Mouse (Mus musculus) yolk sac, embryonic 10.5 days (tissue): ENCODE measurements at regions not wholly inside any gene's neighbourhood (a gene's known extent, or its start where the extent isn't known, plus 50 kb on each side); places are given as distances from the start of the nearest gene placed in this dataset.

Experiments used
- DNase-seq: peaks from one replicate; pipeline ENCODE4 v3.0.0-alpha.2; 2017; ENCODE audit warnings: low spot score

GRCm38 (mm10) chr11:38224300-38224699 lies 988.5 kb upstream of the Tenm2 start:
- DNase-seq = no peak

DNA sequence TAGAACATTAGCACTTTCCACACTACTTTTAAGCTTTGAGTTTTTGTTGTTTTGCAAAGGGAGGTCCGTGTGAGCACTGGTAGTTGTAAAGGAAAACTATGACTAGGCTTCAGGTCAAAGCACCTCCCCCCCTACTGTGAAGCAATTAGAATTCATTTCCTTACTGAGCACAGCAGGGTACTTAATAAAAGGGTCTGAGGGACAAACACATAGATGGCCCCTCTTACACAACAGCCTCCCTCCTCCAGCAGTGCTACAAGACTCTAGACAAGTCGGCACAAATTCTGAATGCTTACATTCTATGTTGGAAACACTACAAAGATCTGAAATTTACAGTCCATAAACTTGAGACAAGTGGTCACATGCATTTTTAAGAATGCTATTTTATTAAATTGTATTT lies 967.6 kb upstream of the Tenm2 start:
- no peak for DNase-seq

DNA sequence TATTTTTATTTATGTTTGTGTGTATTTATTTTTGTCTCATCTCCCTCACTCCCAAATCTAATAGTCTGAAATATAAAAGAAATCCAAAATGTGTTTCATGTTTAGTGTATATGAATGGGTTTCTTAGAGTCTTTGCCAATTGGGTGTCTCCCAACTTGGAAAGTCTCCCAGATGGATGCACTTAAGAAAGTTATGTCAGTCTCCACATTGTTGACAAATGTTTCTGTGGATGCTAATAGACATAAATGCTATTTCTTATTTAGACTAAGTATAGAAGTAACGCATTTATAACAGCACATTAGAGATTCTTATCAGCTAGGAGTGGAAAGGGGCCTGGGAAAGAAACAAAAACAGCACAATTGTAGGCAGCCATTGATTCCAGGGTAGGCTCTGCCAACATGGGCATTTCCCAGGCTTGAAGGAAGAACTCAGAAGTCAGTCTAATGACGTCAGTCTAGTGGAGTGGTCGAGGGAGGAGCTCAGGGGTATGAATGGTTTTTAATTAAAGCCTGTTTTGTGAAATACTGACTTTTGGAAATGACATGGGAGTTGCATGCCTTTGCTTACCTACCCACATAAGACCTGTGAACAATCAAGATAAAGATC lies 965.5 kb upstream of the Tenm2 start:
- DNase-seq = no peak

GRCm38 (mm10) chr11:38193719-38194118 lies 958.0 kb upstream of the Tenm2 start:
- no peak for DNase-seq

GRCm38 (mm10) chr11:38191895-38192547 lies 956.3 kb upstream of the Tenm2 start:
- DNase-seq = no peak

DNA sequence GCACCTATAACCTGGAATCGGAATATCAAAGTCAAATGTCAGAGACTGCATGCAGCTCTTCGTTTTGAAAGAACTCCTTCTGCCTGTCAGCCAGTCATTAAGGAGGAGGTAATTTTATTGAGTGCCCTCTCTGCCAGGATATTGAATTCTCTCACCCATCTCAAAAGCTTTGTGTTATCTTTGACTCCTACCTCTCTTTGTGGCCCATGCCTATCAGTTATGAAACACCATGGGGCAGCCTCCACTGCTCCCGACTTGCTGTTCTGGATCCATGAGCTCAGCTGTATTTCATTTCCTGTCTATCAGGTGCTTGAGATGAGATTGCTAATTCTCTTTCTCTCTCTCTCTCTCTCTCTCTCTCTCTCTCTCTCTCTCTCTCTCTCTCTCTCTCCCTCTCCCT lies 955.7 kb upstream of the Tenm2 start:
- no peak for DNase-seq

DNA sequence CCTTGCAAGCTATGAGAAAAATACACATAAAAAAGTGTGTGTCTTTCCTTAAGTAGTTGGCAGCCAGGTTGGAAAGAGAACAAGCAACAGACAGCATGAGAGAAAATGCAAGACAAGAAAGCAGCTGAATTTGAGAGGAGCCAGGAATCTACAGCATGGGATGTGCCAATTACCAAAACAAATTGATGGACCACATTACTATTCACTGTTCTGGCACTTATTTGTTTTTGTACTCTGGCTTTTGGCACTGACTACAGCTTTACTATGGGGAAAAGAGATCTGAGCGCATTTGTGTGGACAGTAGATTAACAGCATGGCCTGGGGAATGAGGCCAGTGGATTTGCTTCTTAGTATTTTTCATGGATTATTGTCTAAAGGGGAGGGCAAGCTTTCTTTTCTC lies 935.0 kb upstream of the Tenm2 start:
- DNase-seq = no peak

GRCm38 (mm10) chr11:38158310-38158709 lies 922.5 kb upstream of the Tenm2 start:
- DNase-seq = no peak

GRCm38 (mm10) chr11:38156944-38157343 lies 921.2 kb upstream of the Tenm2 start:
- no peak for DNase-seq

- no peak for DNase-seq
Observed at GRCm38 (mm10) chr11:38155706-38156105, 919.9 kb upstream of the Tenm2 start.

DNA sequence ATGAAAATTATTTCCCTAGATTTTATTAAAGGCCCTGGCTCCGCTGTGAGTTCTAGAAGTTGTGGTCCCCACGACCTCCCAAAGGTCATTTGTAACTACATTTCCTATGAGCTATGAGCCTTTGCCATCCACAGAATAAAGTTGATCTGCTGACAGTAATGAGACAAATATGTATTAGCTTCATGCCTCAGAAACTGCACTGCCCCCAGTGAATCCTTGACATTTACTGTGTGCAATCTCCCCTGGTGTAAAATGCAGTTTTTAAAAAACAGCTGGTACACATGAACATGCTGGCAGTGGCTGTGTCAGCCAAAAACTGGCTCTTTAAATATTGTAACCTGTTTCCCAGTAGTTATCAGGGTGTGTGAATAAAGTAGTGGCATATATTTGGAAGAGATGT lies 907.7 kb upstream of the Tenm2 start:
- no peak for DNase-seq

DNA sequence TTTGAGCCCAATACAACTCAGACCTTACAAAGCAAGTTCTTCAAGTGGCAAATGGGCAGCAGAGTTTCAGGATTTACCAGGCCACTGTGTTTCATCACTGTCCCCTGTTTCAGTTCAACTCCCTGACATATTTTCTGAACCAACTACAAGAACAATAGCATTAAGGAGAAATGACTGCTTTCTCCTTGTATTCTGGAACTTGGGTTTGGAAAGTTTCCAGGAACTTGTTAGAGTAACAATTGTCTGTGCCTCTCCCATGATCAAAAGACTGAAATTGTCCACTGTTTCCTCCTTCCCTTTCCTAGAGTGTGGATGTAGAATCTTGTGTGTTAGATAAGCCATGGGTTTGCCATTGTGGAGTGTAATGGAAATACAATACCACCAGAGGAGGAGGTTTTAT lies 893.1 kb upstream of the Tenm2 start:
- no peak for DNase-seq

GRCm38 (mm10) chr11:38123789-38124330 lies 888.1 kb upstream of the Tenm2 start:
- DNase-seq = no peak

DNA sequence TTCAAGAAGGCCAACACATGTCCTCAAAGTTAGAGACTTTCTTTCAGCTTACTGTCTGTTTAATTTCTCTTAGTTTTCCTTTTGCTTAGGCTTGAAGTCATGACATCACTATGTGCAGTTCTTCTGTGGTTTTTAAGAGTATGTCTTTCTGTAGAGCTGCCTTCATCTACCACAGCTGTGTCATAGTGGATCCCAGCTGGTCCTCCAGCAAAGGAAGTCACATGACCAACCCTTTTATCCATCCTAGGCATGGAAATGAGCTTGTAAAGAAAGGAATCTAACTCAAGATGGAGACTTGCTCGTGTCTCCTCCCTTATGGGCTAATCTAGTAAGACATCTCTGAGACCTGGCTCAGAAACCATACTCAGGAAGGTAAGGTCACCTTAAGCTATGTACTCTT lies 886.7 kb upstream of the Tenm2 start:
- no peak for DNase-seq

DNA sequence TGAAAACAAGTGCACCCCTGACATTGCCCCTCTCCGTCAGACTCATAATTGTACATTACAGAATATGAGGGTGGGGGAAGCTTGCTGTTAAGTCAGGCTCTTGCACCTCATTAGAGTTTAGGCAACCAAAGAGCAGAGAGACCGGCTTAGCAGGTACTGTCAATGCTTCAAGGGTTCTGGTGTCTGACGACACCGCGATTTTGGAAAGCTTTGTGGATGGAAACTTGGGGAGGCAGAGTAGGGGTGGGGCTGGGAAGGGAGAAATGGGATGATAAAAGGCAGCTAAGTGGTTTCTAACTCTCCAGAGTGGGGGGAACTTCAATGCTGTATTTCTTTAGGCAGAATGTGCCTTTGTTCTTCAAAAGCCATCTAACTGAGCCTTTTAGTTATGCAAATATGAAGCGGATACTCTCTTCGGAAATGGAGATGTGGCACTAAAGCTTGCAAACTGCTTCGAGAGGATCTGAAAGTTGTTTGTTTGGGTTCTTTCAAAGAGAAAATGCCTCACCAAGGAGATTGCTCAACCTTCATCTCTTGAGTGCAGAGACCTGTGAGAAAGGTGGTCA lies 885.4 kb upstream of the Tenm2 start:
- DNase-seq = no peak

DNA sequence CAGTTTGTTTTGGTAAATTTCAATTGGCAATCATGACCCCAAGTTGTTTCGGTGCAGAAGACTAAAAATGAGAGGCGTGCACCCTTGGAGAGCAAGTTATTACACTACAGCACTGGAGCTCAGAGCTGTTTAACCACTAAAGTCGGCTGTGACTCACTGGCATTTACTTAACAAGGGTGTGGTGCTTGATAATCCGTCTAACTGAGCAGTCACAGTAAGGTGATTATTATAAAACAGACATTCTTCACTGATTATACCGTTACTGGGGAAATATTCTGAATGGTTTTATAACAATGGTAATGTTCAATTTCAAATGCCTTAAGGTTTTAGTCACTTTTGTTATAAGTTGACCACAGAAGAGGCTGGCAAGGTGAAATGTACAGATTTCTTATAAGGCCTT lies 882.0 kb upstream of the Tenm2 start:
- DNase-seq = no peak

DNA sequence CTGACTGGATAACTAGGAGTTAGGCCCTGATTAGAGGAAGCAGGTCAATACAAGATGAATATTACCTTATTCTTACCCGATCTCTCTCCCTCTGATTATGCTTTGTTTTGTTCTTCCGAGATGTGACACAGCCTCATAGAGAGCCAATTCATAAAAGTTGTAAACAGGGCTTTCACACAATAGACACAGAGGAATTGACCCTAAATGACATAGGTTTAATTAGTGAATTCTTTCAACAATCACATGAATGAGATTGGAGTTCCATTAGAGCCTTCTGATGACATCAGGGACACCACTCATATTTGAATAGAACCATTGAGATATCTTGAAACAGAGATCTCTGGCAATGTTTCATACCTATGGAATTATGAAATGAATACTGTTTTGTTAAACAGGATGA lies 856.4 kb upstream of the Tenm2 start:
- DNase-seq = no peak

GRCm38 (mm10) chr11:38075171-38075732 lies 839.5 kb upstream of the Tenm2 start:
- no peak for DNase-seq

DNA sequence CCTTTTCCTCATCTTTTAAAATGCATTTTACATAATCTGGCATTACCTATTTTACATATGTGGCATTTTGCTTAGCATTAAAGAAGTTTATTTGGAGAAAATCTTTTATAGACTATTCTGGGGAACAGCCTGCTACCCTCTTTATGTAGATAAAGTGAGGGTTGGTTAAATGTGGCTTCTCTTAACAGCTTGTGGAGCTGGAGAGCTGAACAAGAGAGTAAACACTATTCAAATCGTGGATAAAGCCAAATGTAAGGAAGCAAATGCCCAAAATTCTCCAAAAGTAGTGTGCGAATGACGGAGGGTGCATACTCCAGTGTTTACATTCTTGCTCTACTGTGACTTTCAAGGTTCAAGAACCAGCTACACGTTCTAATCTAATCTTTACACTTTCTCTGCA lies 833.9 kb upstream of the Tenm2 start:
- DNase-seq = no peak

DNA sequence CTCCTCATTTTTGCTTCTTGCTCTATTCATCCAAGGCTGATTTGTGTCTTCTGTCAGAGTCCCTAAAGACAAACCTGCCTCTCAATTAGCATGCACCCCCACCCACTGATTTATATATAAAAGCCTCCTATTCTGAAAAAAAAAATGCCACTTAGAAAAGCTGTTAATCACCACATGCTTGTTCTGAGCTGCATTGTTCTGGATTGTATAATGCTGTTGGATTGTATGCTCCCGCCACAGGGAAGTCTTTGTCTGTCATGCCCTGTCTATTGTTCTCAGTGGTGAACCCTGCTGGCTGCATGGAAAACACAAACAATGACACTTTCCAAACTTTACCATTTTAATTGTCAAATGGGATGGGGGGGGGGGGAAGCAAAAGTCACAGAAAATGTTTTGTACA lies 831.9 kb upstream of the Tenm2 start:
- no peak for DNase-seq

DNA sequence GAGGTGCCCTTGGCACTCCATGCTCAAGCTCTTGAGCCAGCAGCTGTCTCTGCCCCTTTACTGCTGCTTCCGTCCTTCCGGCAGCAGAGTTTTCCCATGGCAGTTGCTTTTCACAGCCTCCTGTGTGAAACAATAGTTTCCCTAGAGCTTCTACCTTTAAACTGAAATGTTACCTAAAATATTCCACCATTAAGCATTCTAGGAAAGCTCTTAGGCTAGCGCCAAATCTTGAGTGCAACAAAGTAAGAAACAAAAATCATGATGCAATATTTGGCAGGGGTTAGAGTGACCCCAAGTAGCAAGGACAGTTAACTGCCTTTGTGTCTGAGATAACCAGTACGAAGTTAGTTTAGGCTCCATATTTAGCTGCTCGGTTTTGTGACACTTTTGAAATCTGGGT lies 830.3 kb upstream of the Tenm2 start:
- DNase-seq = no peak

DNA sequence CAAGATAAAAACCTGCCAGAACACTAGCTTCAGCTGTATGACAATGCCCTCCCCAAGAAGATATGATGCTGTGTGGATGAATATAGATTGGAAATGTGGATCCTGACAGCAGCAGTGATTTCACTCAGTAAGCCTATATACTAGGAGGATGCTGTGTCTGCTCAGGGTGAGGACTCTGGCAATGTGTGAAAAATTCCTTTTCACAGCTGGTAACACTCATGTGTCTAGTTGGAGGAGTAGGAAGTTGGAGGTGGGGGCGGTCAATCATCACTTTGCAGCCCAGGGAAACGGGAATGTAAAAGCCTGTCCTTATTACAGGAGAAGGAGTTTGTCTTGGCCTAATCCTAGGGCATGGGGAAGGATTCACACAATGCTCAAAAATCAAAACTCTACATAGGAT lies 824.3 kb upstream of the Tenm2 start:
- no peak for DNase-seq

- no peak for DNase-seq
Observed at GRCm38 (mm10) chr11:38058896-38059295, 823.1 kb upstream of the Tenm2 start.
